Mouse (Mus musculus) kidney, postnatal 10 days (tissue): ENCODE measurements around the gene Ddx18.

Experiments used
- DNase-seq: peaks from one replicate; pipeline ENCODE4 v3.0.0; 2021; ENCODE audit warnings: mixed read lengths

The Ddx18 gene

GRCm38 (mm10) chr1:121567521-121568489 lies at the start of gene Ddx18:
TSS of gene Ddx18 (minus strand) at chr1:121567989.
- DNase-seq, result peak; percentile 99

- DNase-seq, result no peak
These were observed 40.2 kb upstream of the Ddx18 start for GRCm38 (mm10) chr1:121608000-121608399.

DNA sequence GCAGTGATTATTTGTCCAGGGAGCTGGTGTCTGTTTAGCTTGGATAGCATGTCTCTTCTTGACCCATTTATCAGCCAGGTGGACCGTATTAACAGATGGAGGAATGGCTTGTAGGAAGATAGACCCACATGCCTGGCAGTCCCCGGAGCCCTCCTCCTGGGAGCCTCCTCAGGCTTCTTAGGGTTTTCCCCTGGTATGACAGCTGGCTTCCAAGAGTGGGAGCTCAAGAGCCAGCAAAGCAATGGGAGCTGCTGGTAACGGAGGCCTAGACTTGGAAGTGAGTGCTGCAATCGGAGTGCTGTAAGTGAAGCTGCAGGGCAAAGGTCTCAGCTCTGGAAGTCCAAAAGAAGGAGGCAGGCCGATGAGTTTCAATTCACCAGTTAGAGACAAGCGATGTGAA lies 37.3 kb upstream of the Ddx18 start:
- peak; percentile 32 for DNase-seq

DNA sequence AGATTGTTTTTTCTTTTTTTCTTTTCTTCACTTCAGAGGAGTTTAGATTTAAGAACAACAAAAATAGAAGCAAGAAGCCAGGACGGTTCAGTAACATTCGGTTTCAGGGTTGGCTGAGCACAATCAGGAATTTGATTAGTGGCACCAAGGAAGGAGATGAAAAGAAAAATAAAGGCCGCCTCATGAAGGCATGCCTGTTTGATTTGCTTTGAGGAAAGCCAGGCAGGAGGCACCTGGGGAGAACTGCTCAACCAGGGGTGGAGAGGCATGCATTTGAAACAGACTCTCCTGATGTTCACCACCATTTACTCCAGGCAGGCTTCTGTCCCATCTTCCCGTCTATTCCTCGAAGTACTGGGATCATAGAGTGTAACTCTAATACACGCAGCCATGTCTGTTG lies 34.1 kb upstream of the Ddx18 start:
- no peak for DNase-seq

DNA sequence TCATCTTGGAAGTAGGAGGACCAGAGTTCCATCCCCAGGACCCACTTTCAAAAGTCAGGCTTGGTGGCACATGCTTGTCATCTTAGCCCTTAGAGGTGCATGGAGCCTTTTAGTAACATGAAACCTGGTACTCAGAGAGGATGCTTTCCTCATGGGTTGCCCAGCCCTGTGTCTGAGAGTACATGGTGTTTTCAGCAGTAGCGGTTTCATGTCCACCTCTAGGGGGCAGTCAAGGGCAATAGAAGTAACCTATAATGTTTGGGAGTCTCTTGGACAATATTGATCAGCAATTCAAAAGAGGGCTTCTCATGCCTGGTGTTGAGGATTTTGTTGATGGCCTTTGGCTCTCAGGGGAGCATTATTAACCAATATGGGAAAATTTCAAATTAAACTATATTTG lies 33.3 kb upstream of the Ddx18 start:
- no peak for DNase-seq

DNA sequence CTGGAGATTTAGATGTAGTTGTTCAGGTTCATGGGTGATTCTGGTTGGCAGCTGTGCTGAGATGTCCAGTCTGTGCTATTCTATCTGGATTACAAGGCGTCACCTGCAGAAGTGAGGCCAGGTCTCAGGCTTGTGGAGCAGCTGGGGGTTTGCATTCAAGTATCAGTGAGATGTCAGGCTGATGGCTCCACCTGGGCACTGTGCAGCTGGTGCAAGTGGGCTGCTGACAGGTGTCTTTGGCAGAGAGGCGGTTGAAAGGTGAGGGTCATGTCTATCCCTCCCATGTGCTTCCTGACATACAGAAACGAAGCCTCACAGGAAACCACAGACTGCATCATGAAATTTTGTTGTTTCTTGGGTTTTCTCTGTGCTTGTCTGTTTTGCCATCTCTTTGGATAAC lies 30.6 kb upstream of the Ddx18 start:
- no peak for DNase-seq

- no peak for DNase-seq
These were observed 29.3 kb upstream of the Ddx18 start for GRCm38 (mm10) chr1:121596951-121597625.

GRCm38 (mm10) chr1:121584838-121585237 lies 17.0 kb upstream of the Ddx18 start:
- no peak for DNase-seq

GRCm38 (mm10) chr1:121581133-121581855 lies 13.5 kb upstream of the Ddx18 start:
- DNase-seq, result no peak

- DNase-seq, result no peak
These were observed 9.7 kb upstream of the Ddx18 start for GRCm38 (mm10) chr1:121577491-121577890.

DNA sequence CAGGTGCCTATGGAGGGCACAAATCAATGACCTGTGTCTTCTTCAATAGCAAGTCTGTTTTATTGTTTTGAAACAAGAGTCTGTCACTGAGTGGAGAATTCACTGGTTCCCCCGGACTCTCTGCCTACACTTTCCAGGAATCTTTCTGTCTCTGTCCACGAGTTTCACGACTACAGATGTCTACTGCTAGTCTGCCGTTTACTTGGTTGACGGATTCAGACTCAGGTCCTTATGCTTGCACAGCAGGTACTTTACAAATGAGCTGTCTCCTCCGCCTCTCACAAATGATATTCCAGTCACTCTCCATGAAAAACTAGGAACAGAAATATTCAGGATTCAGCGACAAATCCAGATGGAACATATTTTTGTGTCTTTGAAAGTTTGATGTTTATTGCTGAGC lies 2.7 kb upstream of the Ddx18 start:
- DNase-seq, result no peak

DNA sequence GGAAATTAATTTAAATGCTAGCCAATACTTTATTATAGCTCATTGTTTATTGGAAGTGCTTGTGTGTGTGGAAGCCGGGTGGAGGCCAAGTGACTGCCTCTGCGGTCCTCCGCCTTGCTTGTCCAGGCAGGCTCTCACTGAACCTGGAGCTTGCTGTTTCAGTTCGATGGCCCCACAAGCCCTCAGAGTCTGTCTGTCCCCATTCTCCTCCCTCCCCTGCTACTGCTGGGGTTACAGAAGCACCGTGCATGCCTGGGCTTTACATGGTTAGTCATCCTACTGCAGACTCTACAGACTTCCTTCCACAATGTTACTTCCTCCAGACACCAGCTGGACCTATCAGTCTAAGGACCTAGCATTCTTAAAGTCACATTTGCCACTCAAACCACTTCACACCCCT lies 9.9 kb downstream of the Ddx18 start:
- no peak for DNase-seq

DNA sequence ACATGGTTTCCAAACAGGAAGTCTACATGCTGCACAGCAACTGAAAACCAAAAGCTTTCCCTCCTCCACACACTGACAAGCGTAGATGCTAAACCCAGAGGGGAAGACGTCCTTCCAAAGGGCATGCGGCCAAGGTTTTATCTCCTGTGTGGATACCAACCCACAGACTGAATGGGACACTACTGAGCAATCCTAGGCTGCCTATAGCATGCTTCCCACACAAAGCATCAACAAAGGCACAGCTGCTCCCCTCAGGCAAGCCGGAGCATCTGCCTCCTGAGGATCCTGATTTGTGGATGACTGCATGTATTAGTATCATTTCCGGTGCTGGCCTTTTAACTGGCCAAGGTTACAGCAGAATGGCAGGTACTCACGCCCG lies 16.3 kb downstream of the Ddx18 start:
- DNase-seq, result no peak

- DNase-seq, result no peak
These were observed 16.9 kb downstream of the Ddx18 start for GRCm38 (mm10) chr1:121550801-121551456.

GRCm38 (mm10) chr1:121549456-121549855 lies 18.3 kb downstream of the Ddx18 start:
- no peak for DNase-seq

DNA sequence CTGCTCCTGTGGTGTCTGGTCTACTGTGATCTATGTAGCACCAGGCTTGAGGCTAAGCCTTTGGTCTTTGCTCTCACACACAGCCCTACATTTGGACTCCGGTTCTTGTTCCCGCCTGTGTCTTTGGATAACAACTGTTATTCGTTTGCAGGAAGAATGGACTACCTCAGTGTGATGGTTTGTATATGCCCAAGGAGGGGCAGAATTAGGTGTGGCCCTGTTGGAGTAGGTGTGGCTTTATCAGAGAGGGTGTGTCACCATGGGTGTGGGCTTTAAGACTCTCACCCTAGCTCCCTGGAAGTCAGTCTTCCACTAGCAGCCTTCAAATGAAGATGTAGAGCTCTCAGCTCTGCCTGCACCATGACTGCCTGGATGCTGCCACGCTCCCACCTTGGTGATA lies 19.1 kb downstream of the Ddx18 start:
- no peak for DNase-seq

DNA sequence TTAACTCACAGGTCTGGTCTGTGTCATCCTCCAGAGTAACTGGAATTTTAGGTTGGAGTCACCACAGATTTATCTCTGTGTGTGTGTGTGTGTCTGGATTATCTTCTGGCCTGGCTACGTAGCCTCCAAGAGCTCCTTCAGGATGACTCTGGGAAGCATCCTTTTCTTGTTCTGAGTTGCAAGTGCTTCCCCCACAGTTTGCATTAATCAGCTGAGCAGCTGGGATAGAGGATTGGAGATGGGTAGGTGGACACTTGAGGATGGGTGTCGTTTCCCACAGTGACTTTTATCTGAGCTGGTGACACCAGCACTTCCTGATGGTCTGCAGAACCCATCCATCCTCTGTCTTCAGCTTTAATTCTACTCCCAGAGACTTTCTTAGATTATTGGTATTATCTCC lies 20.9 kb downstream of the Ddx18 start:
- DNase-seq, result no peak

GRCm38 (mm10) chr1:121540361-121540760 lies 27.4 kb downstream of the Ddx18 start:
- DNase-seq, result no peak

- DNase-seq, result no peak
These were observed 36.4 kb downstream of the Ddx18 start for GRCm38 (mm10) chr1:121531439-121531838.

GRCm38 (mm10) chr1:121529286-121529685 lies 38.5 kb downstream of the Ddx18 start:
- DNase-seq, result no peak

GRCm38 (mm10) chr1:121528399-121528720 lies 39.4 kb downstream of the Ddx18 start, which contains the start of gene Htr5b:
TSS of gene Htr5b (minus strand) at chr1:121528465.
- DNase-seq, result peak; percentile 20

GRCm38 (mm10) chr1:121527600-121528398 lies 40.0 kb downstream of the Ddx18 start:
- DNase-seq, result no peak
